Mouse (Mus musculus) kidney, embryonic 16.5 days (tissue): ENCODE measurements around the gene Dgcr8. TPM values are rescaled to one million over a fixed set of nuclear protein-coding genes. Genes with fewer than 3 reads are reported as not detected.

Experiments
- ATAC-seq: fragments of 200-750 bp; cut with Nextera tagmentation; 2 replicates; pipeline ENCODE4 v1.8.0; 2017; ENCODE audit warnings: moderate TSS enrichment; ENCODE audit not compliant: low FRiP score, low TSS enrichment
- H3K27ac ChIP-seq: fragments of 300-500 bp; sonication (generic); 2 replicates; pipeline ENCODE4 v1.5.1; 2014; ENCODE audit warnings: low read length
- H3K27me3 ChIP-seq: fragments of 300-500 bp; sonication (generic); 2 replicates; pipeline ENCODE4 v1.6.1; 2014; ENCODE audit warnings: low read length, control low read depth, mixed read lengths; ENCODE audit not compliant: insufficient read depth
- H3K36me3 ChIP-seq: fragments of 300-500 bp; sonication (generic); 2 replicates; pipeline ENCODE4 v1.6.1; 2014; ENCODE audit warnings: low read length, control low read depth, mixed read lengths; ENCODE audit not compliant: insufficient read depth
- H3K4me1 ChIP-seq: fragments of 300-500 bp; sonication (generic); 2 replicates; pipeline ENCODE4 v1.6.1; 2014; ENCODE audit warnings: low read length, control low read depth, mixed read lengths; ENCODE audit not compliant: insufficient read depth
- H3K4me2 ChIP-seq: fragments of 300-500 bp; sonication (generic); replicated peaks from 2 replicates; pipeline ENCODE4 v1.6.1; 2014; ENCODE audit warnings: low read depth, low read length
- H3K4me3 ChIP-seq: fragments of 300-500 bp; sonication (generic); 2 replicates; pipeline ENCODE4 v1.5.1; 2014; ENCODE audit warnings: mild to moderate bottlenecking, low read length
- H3K9ac ChIP-seq: fragments of 300-500 bp; sonication (generic); replicated peaks from 2 replicates; pipeline ENCODE4 v1.6.1; 2014; ENCODE audit warnings: low read length
- H3K9me3 ChIP-seq: fragments of 300-500 bp; sonication (generic); 2 replicates; pipeline ENCODE4 v1.6.1; 2016; ENCODE audit warnings: low read length, control low read depth
- WGBS: fragments of 180-500 bp; shearing (Covaris S2); extraction: QIAGEN DNeasy Blood & Tissue Kit; methylation state at CpG from one replicate; pipeline ENCODE4 v1.1.7; 2014; 5-methylcytosine and 5-hydroxymethylcytosine counted together
- polyA plus RNA-seq: library from polyadenylated mRNA; unstranded; fragments of >200 nt; fragmentation: Nextera tagmentation; extraction: Ambion mirVana; gene quantifications from 2 replicates; pipeline ENCODE4 v1.2.1, GENCODE M21; 2015

Dgcr8 gene
- polyA plus RNA-seq, 1 experiment from 2014 or later = 33.9 TPM

DNA sequence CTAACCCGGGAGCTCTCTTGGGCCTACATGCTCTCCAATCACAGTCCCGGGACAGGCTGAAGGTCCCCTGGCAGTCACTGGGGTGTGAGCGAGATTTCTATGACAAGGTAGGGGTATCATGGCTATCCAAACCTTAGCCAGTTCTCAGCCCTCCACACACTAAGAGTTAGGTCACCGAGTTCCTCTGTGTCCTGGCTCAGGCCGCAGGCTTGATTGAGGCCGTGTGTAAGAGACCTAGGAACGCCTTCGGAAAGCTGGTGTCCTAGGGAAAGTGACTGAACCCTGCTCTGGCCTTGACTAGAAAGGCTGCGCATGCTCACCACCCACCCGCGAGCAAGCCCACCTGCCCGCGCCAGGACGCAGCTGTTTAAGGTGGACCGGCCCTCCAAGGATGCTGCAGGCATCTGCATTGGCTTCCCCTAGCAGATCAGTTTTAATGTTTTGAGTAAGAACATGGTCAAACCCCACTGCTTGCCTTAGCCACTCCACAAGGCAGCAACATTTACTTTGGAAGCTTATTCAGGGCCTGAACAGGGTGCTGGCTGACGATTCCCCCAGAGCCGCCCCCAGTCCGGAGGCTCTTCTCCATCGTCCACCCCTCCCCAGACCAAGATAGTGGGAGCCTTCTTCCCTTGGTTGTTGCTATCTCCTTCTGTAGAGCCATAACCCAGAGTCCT lies 53.5 kb downstream of the Dgcr8 start:
- peak overlapping the region; percentile 91 for H3K9ac ChIP-seq
- peaks cover 22% of the 10 kb centered on the region for H3K36me3 ChIP-seq
- H3K27me3 ChIP-seq = no peaks in the 10 kb centered on the region
- ATAC-seq = peak; percentile 81
- peak overlapping the region; percentile 85 for H3K4me3 ChIP-seq
- H3K4me2 ChIP-seq = peak overlapping the region; percentile 82
- 2% methylated on average over 19 of the region's 19 CpGs for WGBS
- H3K4me1 ChIP-seq = peaks cover 24% of the 10 kb centered on the region
- H3K9me3 ChIP-seq = no peaks in the 10 kb centered on the region
- peak overlapping the region; percentile 90 for H3K27ac ChIP-seq

DNA sequence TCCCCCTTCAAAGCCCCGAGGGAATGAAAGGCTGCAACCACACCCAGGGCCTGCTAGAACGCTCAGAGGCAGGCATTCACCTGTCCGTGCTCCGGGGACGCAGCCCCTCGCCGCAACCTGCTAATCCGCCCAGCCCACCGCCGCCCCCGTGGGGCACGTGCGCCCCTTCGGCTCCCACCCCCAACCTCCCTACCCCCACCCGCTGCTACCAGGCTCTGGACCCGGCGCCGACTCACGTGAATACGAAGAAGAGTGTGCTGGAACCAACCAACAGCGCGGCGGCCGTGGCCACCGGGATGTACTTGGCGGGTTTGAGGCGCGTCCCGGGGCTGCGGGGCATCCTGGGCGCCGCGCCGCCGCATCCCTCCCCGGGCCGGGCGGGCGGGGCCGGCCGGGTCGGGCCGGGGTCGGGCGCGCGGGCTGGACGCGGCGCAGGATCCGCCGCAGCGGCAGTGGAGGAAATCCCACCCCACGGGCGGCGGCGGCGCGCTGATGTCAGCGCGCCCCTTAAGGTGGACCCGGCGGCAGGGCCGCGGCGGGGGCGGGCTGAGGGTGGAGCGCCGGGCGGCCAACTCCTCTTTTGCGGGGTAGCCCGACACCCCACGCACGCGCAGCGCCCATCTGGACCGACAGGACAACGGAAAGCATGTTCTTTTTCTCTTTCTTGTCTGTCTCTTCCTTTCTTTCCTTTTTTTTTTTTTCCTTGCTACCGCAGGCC lies 54.2 kb downstream of the Dgcr8 start, which contains the start of gene Zdhhc8:
Gene Zdhhc8 (minus strand): TSS at position 466 of the 718 bp plus-strand sequence.
- Histone ChIP-seq H3K27ac (peak within 1 kb of the TSS; percentile 90), H3K36me3 (peaks cover 16% of the 10 kb centered on the region)
- WGBS = under 1% methylated on average over 51 of the region's 79 CpGs

DNA sequence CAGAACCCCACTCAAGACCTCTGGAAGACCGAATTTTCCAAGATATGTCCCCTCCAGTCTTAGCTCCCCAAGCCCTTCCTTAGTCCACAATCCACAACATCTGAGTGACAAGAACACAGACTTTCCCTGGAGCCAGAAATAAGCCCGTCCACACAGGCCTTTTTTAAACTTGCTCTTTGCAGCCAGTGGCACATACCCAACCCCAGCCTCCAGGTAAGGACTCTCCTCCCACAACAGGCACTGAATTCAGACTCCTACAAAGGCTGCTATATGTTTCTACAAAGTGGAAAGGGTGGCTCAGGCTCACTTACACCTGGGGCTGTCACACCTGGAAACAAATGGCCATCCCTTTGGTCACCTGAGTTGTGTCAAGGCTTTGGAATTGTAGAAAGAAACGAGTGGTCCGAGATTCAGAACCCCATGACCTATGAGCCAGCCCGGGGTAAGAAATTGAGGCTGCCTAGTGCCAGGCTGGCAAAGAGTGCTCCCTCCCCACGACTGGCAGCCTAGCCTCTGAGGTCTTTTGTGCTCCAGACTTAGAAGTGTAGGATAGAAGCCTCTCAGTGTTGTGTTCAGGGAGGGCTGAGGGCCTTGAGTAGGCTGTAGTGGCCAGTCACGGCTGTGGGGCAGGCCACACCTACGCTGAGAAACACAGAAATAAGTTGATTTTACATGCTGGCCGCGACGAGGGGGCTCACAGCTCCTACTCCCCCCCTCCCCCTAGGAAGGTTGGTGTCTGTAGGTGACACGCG lies 55.0 kb downstream of the Dgcr8 start:
- Histone ChIP-seq H3K4me3 (peak overlapping the region; percentile 85), H3K27me3 (no peaks in the 10 kb centered on the region), H3K9me3 (no peaks in the 10 kb centered on the region), H3K27ac (peak overlapping the region; percentile 90; the same call in 1 of the 2 replicates), H3K4me1 (peaks cover 32% of the 10 kb centered on the region), H3K36me3 (peaks cover 11% of the 10 kb centered on the region), H3K4me2 (peak overlapping the region; percentile 82), H3K9ac (peak overlapping the region; percentile 91)
- peak; percentile 30 for ATAC-seq
- WGBS = 16% methylated on average over 13 of the region's 13 CpGs

More for the DNA sequence above, 54.2 kb downstream of the Dgcr8 start, which contains the start of gene Zdhhc8:
- Histone ChIP-seq H3K9me3 (no peaks in the 10 kb centered on the region), H3K4me3 (peak within 1 kb of the TSS; percentile 85), H3K27me3 (no peaks in the 10 kb centered on the region), H3K4me2 (peak within 1 kb of the TSS; percentile 82), H3K9ac (peak within 1 kb of the TSS; percentile 91), H3K4me1 (peaks cover 27% of the 10 kb centered on the region)
- ATAC-seq = peak; percentile 79

DNA sequence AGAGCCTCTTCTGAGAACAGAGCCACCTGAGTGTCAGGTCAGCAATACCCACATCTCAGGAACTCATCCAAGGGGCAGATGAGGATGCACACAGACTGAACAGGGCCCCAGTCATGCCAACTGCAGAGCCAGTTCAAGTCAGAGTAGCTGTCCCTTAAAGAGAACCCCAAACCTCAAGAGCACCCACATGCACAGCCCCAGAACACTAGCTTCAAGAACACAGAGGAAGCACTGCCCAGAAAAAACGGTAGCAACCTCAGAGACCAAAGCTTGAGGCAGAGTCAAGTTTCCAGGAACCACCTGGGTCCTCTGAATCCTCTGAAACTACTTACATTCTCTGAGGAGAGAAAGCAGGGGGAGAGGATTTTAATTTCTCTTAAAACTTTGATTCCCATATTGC lies 55.6 kb downstream of the Dgcr8 start:
- no peak overlapping the region for H3K27ac ChIP-seq
- H3K4me2 ChIP-seq = no peak overlapping the region
- no peak for ATAC-seq
- 19% methylated on average over 1 of the region's 1 CpGs for WGBS
- peaks cover 5% of the 10 kb centered on the region; the same call in 1 of the 2 replicates for H3K36me3 ChIP-seq
- peak overlapping the region; percentile 91; the same call in 1 of the 2 replicates for H3K9ac ChIP-seq
- no peaks in the 10 kb centered on the region for H3K27me3 ChIP-seq
- H3K9me3 ChIP-seq = no peaks in the 10 kb centered on the region
- peaks cover 32% of the 10 kb centered on the region for H3K4me1 ChIP-seq
- H3K4me3 ChIP-seq = peak overlapping the region; percentile 85; the same call in 1 of the 2 replicates

DNA sequence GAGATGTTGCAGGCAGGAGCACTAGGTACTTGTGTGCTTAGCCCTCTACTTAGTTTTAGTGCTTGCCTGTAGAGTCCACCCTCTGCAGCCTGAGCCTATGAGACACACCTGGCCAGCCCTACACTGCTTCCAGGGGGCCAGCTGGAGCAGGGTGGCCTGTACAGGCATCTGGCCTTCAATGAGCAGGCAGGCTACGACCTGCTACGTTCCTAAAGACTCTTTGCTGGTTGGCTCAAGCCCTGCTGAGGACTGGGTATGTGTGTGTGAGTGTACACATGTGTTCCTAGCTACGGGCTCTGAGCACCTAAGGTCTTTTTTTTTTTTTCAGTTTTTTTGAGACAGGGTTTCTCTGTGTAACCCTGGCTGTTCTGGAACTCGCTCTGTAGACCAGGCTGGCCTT lies 57.6 kb downstream of the Dgcr8 start:
- no peak for ATAC-seq
- no peak overlapping the region for H3K27ac ChIP-seq
- no peaks in the 10 kb centered on the region for H3K27me3 ChIP-seq
- peaks cover 11% of the 10 kb centered on the region; the same call in 1 of the 2 replicates for H3K36me3 ChIP-seq
- no peaks in the 10 kb centered on the region for H3K9me3 ChIP-seq
- no peak overlapping the region for H3K4me3 ChIP-seq
- WGBS = 91% methylated on average over 4 of the region's 4 CpGs
- no peak overlapping the region for H3K4me2 ChIP-seq
- H3K4me1 ChIP-seq = peaks cover 30% of the 10 kb centered on the region
- H3K9ac ChIP-seq = no peak overlapping the region

DNA sequence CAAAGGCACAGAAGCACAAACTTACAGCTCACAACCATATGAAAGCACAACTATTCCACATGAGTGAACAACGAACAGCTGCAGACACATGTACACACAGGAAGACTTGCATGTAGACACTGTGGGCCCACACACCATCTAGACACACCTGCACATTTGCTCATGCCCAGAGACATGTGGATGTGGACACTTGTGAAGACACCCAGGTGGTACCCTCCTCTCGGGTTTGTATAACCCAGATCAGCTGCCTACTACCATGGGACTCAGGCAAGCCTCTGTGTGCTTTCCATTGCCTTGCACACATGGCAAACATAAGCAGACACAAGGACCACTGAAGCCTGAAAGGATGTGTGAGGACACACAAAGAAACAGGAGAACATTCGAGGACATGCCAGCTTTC lies 58.0 kb downstream of the Dgcr8 start:
- Histone ChIP-seq H3K36me3 (peaks cover 14% of the 10 kb centered on the region), H3K4me1 (peaks cover 26% of the 10 kb centered on the region), H3K9me3 (no peaks in the 10 kb centered on the region), H3K27ac (no peak overlapping the region), H3K4me3 (no peak overlapping the region), H3K9ac (no peak overlapping the region), H3K4me2 (no peak overlapping the region), H3K27me3 (no peaks in the 10 kb centered on the region)
- no peak for ATAC-seq
- WGBS = 84% methylated on average over 3 of the region's 3 CpGs

DNA sequence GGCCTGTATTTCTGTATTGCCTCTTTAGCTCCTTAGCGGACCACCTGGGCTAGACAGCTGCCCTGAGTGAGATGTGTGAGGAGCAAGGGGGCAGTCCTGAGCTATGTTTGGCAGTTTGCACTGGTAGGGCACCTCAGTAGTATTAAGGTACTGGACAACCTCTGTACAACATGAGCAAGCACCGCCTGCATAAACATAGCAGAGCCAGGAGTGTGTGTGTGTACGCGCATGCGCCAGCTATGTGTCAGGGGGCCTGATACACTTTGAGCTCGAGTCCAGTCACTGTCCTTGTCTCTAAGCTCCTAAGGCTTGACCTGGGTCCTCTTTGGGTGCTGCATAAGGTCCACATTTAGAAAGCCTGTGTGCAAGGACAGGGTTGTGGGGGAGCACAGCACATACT lies 58.4 kb downstream of the Dgcr8 start:
- Histone ChIP-seq H3K9ac (no peak overlapping the region), H3K27me3 (no peaks in the 10 kb centered on the region), H3K4me3 (no peak overlapping the region), H3K9me3 (no peaks in the 10 kb centered on the region), H3K27ac (no peak overlapping the region), H3K36me3 (peaks cover 18% of the 10 kb centered on the region), H3K4me2 (no peak overlapping the region), H3K4me1 (peaks cover 22% of the 10 kb centered on the region)
- no peak for ATAC-seq
- 92% methylated on average over 6 of the region's 6 CpGs for WGBS

DNA sequence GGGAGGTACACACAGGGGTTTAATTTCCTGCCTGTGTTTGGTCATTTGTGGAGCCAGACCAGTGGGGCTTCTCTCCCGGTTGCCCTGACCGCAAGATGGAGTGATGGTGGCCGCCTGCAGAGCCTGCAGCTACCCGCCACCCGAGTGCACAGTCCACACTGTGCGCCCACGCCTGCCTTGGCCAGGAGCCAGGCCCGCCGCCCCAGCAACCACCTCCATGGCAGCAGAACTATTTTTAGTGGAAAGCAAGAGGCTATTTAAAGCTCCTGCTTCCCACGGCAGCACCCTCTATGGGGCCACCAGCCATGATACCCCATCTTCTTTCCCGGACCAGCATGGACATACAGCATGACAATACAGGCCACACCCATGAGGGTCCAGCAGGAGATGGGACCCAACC lies 59.4 kb downstream of the Dgcr8 start:
- H3K9ac ChIP-seq = no peak overlapping the region

DNA sequence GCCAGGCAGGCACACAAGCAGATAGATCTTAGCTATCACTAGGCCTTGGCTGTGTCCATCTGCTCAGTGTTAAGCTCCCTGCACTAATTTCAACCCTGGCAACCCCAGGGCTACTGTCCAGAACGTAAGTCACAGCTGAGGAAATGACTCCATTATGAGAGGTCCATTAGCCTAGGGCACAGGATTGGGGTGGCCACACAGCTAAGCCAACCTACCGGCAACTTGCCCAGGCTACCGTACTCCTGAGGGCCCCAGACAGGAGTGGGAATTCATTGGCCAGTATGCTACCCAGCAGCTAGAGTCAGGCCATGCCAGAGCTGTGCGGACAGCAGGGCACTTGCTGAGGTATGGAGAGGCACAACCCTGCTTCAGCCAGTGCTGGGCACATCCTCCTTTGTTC lies 60.2 kb downstream of the Dgcr8 start:
- ATAC-seq = no peak
- Histone ChIP-seq H3K9ac (no peak overlapping the region), H3K36me3 (peaks cover 33% of the 10 kb centered on the region), H3K4me3 (no peak overlapping the region), H3K27ac (no peak overlapping the region), H3K4me1 (peaks cover 14% of the 10 kb centered on the region), H3K27me3 (no peaks in the 10 kb centered on the region), H3K4me2 (no peak overlapping the region), H3K9me3 (no peaks in the 10 kb centered on the region)
- WGBS = 85% methylated on average over 4 of the region's 4 CpGs

More for the DNA sequence above, 59.4 kb downstream of the Dgcr8 start:
- Histone ChIP-seq H3K9me3 (no peaks in the 10 kb centered on the region), H3K4me1 (peaks cover 20% of the 10 kb centered on the region), H3K27me3 (no peaks in the 10 kb centered on the region), H3K4me3 (no peak overlapping the region), H3K27ac (no peak overlapping the region), H3K36me3 (peaks cover 25% of the 10 kb centered on the region), H3K4me2 (no peak overlapping the region)
- no peak for ATAC-seq
- WGBS = 61% methylated on average over 11 of the region's 11 CpGs
